Mouse (Mus musculus): ENCODE data around the gene Casc1. TPM values are rescaled to one million over a fixed set of nuclear protein-coding genes. Genes with fewer than 3 reads are reported as not detected.
A peak's percentile ranks its signal among the peaks of the same experiment; 100 is the strongest.

Casc1 gene
- polyA plus RNA-seq, 1 experiment from 2014 or later, result 0.14 TPM

- Histone ChIP-seq H3K27ac (replicated peaks in 1 of 2; ENCODE audit: control insufficient read depth in 1 of 2, insufficient read depth in 1 of 2, low read depth in 2 of 2, low read length in 2 of 2) (no peak overlapping the region), H3K27me3 (ENCODE audit: control insufficient read depth, insufficient read depth, low read length) (peaks cover 19% of the 10 kb centered on the region; the same call in 1 of the 2 replicates), H3K4me2 (ENCODE audit: low read length) (no peak overlapping the region), H3K4me1 (ENCODE audit: control insufficient read depth in 2 of 2, insufficient read depth in 2 of 2, low read length in 2 of 2) (peaks cover 23 to 38% of the 10 kb centered on the region in 2 experiments), H3K4me3 (ENCODE audit: control insufficient read depth in 1 of 2, insufficient read depth in 1 of 2, low read depth in 1 of 2, low read length in 2 of 2) (no peak overlapping the region), H3K9me3 (ENCODE audit: control insufficient read depth, low read length) (no peaks in the 10 kb centered on the region), H3K36me3 (ENCODE audit: control insufficient read depth, insufficient read depth, low read length) (no peaks in the 10 kb centered on the region), H3K9ac (ENCODE audit: low read length) (no peak overlapping the region)
- no peak for ATAC-seq (ENCODE audit: insufficient number of reproducible peaks, insufficient read depth, low FRiP score, low read depth)
- 57% methylated on average over 10 of the region's 10 CpGs for WGBS
These were observed 34.3 kb downstream of the Casc1 start for GRCm38 (mm10) chr6:145176474-145176873.

GRCm38 (mm10) chr6:145175571-145175981 lies 35.2 kb downstream of the Casc1 start:
- peaks cover 19% of the 10 kb centered on the region; the same call in 1 of the 2 replicates for H3K27me3 ChIP-seq (ENCODE audit: control insufficient read depth, insufficient read depth, low read length)
- ATAC-seq (ENCODE audit: insufficient number of reproducible peaks, insufficient read depth, low FRiP score, low read depth), result no peak
- no peak overlapping the region for H3K9ac ChIP-seq (ENCODE audit: low read length)
- 36% methylated on average over 9 of the region's 9 CpGs for WGBS
- peaks cover 24 to 42% of the 10 kb centered on the region in 2 experiments for H3K4me1 ChIP-seq (ENCODE audit: control insufficient read depth in 2 of 2, insufficient read depth in 2 of 2, low read length in 2 of 2)
- no peak overlapping the region for H3K27ac ChIP-seq (replicated peaks in 1 of 2; ENCODE audit: control insufficient read depth in 1 of 2, insufficient read depth in 1 of 2, low read depth in 2 of 2, low read length in 2 of 2)
- 0 out of 2 replicates have a peak overlapping the region, but pooled peaks have one; percentile 7 for H3K4me2 ChIP-seq (ENCODE audit: low read length)
- H3K9me3 ChIP-seq (ENCODE audit: control insufficient read depth, low read length), result no peaks in the 10 kb centered on the region
- no peak overlapping the region for H3K4me3 ChIP-seq (ENCODE audit: control insufficient read depth in 1 of 2, insufficient read depth in 1 of 2, low read depth in 1 of 2, low read length in 2 of 2)
- no peaks in the 10 kb centered on the region for H3K36me3 ChIP-seq (ENCODE audit: control insufficient read depth, insufficient read depth, low read length)

GRCm38 (mm10) chr6:145173781-145174191 lies 37.0 kb downstream of the Casc1 start:
- H3K27ac ChIP-seq (replicated peaks in 1 of 2; ENCODE audit: control insufficient read depth in 1 of 2, insufficient read depth in 1 of 2, low read depth in 2 of 2, low read length in 2 of 2), result peak overlapping the region; percentile 48 to 58
- peak overlapping the region; percentile 32; the same call in 1 of the 2 replicates for H3K9ac ChIP-seq (ENCODE audit: low read length)

GRCm38 (mm10) chr6:145171892-145172606 lies 38.8 kb downstream of the Casc1 start:
- Histone ChIP-seq H3K9ac (ENCODE audit: low read length) (peak overlapping the region; percentile 31; the same call in 1 of the 2 replicates), H3K27ac (replicated peaks in 1 of 2; ENCODE audit: control insufficient read depth in 1 of 2, insufficient read depth in 1 of 2, low read depth in 2 of 2, low read length in 2 of 2) (peak overlapping the region; percentile 57 to 58), H3K4me1 (ENCODE audit: control insufficient read depth in 2 of 2, insufficient read depth in 2 of 2, low read length in 2 of 2) (peaks cover 24 to 42% of the 10 kb centered on the region in 2 experiments), H3K4me3 (ENCODE audit: control insufficient read depth in 1 of 2, insufficient read depth in 1 of 2, low read depth in 1 of 2, low read length in 2 of 2) (0 out of 4 replicates have a peak overlapping the region, but pooled peaks have one; percentile 3 to 8), H3K27me3 (ENCODE audit: control insufficient read depth, insufficient read depth, low read length) (peaks cover 16% of the 10 kb centered on the region; the same call in 1 of the 2 replicates), H3K9me3 (ENCODE audit: control insufficient read depth, low read length) (no peaks in the 10 kb centered on the region), H3K36me3 (ENCODE audit: control insufficient read depth, insufficient read depth, low read length) (no peaks in the 10 kb centered on the region), H3K4me2 (ENCODE audit: low read length) (peak overlapping the region; percentile 59)
- WGBS, result 37% methylated on average over 14 of the region's 14 CpGs
- peak; percentile 51; the same call in 1 of the 2 replicates for ATAC-seq (ENCODE audit: insufficient number of reproducible peaks, insufficient read depth, low FRiP score, low read depth)

More at GRCm38 (mm10) chr6:145173781-145174191, 37.0 kb downstream of the Casc1 start:
- H3K4me3 ChIP-seq (ENCODE audit: control insufficient read depth in 1 of 2, insufficient read depth in 1 of 2, low read depth in 1 of 2, low read length in 2 of 2), result no peak overlapping the region
- H3K27me3 ChIP-seq (ENCODE audit: control insufficient read depth, insufficient read depth, low read length), result peaks cover 19% of the 10 kb centered on the region; the same call in 1 of the 2 replicates
- WGBS, result 2% methylated on average over 11 of the region's 11 CpGs
- H3K4me1 ChIP-seq (ENCODE audit: control insufficient read depth in 2 of 2, insufficient read depth in 2 of 2, low read length in 2 of 2), result peaks cover 24 to 42% of the 10 kb centered on the region in 2 experiments
- H3K4me2 ChIP-seq (ENCODE audit: low read length), result peak overlapping the region; percentile 24
- H3K36me3 ChIP-seq (ENCODE audit: control insufficient read depth, insufficient read depth, low read length), result no peaks in the 10 kb centered on the region
- peak; percentile 76 for ATAC-seq (ENCODE audit: insufficient number of reproducible peaks, insufficient read depth, low FRiP score, low read depth)
- H3K9me3 ChIP-seq (ENCODE audit: control insufficient read depth, low read length), result no peaks in the 10 kb centered on the region

GRCm38 (mm10) chr6:145160581-145160980 lies 50.2 kb downstream of the Casc1 start:
- WGBS, result 36% methylated on average over 5 of the region's 5 CpGs
- H3K27me3 ChIP-seq (ENCODE audit: control insufficient read depth, insufficient read depth, low read length), result no peaks in the 10 kb centered on the region
- no peak overlapping the region for H3K4me3 ChIP-seq (ENCODE audit: control insufficient read depth in 1 of 2, insufficient read depth in 1 of 2, low read depth in 1 of 2, low read length in 2 of 2)
- no peak overlapping the region for H3K4me2 ChIP-seq (ENCODE audit: low read length)
- no peaks in the 10 kb centered on the region for H3K4me1 ChIP-seq (ENCODE audit: control insufficient read depth in 2 of 2, insufficient read depth in 2 of 2, low read length in 2 of 2)
- H3K9me3 ChIP-seq (ENCODE audit: control insufficient read depth, low read length), result peaks cover 12% of the 10 kb centered on the region; the same call in 1 of the 2 replicates
- H3K9ac ChIP-seq (ENCODE audit: low read length), result no peak overlapping the region
- no peak overlapping the region for H3K27ac ChIP-seq (replicated peaks in 1 of 2; ENCODE audit: control insufficient read depth in 1 of 2, insufficient read depth in 1 of 2, low read depth in 2 of 2, low read length in 2 of 2)
- no peaks in the 10 kb centered on the region for H3K36me3 ChIP-seq (ENCODE audit: control insufficient read depth, insufficient read depth, low read length)
- no peak for ATAC-seq (ENCODE audit: insufficient number of reproducible peaks, insufficient read depth, low FRiP score, low read depth)

- Histone ChIP-seq H3K27me3 (ENCODE audit: control insufficient read depth, insufficient read depth, low read length) (no peaks in the 10 kb centered on the region), H3K36me3 (ENCODE audit: control insufficient read depth, insufficient read depth, low read length) (no peaks in the 10 kb centered on the region), H3K4me2 (ENCODE audit: low read length) (no peak overlapping the region), H3K4me1 (ENCODE audit: control insufficient read depth in 2 of 2, insufficient read depth in 2 of 2, low read length in 2 of 2) (no peaks in the 10 kb centered on the region), H3K4me3 (ENCODE audit: control insufficient read depth in 1 of 2, insufficient read depth in 1 of 2, low read depth in 1 of 2, low read length in 2 of 2) (no peak overlapping the region), H3K9ac (ENCODE audit: low read length) (no peak overlapping the region), H3K9me3 (ENCODE audit: control insufficient read depth, low read length) (0 out of 2 replicates have a peak, but pooled peaks cover under 1% of the 10 kb centered on the region), H3K27ac (replicated peaks in 1 of 2; ENCODE audit: control insufficient read depth in 1 of 2, insufficient read depth in 1 of 2, low read depth in 2 of 2, low read length in 2 of 2) (no peak overlapping the region)
- 61% methylated on average over 4 of the region's 4 CpGs for WGBS
- no peak for ATAC-seq (ENCODE audit: insufficient number of reproducible peaks, insufficient read depth, low FRiP score, low read depth)
These were observed 52.2 kb downstream of the Casc1 start for GRCm38 (mm10) chr6:145158619-145159018.

GRCm38 (mm10) chr6:145149054-145149453 lies 61.8 kb downstream of the Casc1 start:
- no peaks in the 10 kb centered on the region for H3K27me3 ChIP-seq (ENCODE audit: control insufficient read depth, insufficient read depth, low read length)
- H3K36me3 ChIP-seq (ENCODE audit: control insufficient read depth, insufficient read depth, low read length), result no peaks in the 10 kb centered on the region
- H3K9ac ChIP-seq (ENCODE audit: low read length), result no peak overlapping the region
- H3K4me3 ChIP-seq (ENCODE audit: control insufficient read depth in 1 of 2, insufficient read depth in 1 of 2, low read depth in 1 of 2, low read length in 2 of 2), result no peak overlapping the region
- no peak overlapping the region for H3K27ac ChIP-seq (replicated peaks in 1 of 2; ENCODE audit: control insufficient read depth in 1 of 2, insufficient read depth in 1 of 2, low read depth in 2 of 2, low read length in 2 of 2)
- H3K9me3 ChIP-seq (ENCODE audit: control insufficient read depth, low read length), result no peaks in the 10 kb centered on the region
- 35% methylated on average over 9 of the region's 9 CpGs for WGBS
- no peak overlapping the region for H3K4me2 ChIP-seq (ENCODE audit: low read length)
- ATAC-seq (ENCODE audit: insufficient number of reproducible peaks, insufficient read depth, low FRiP score, low read depth), result no peak
- no peaks in the 10 kb centered on the region; a peak in 1 of 4 replicates for H3K4me1 ChIP-seq (ENCODE audit: control insufficient read depth in 2 of 2, insufficient read depth in 2 of 2, low read length in 2 of 2)

Data from heart, embryonic 14.5 days (tissue).